Mouse (Mus musculus) heart, postnatal 0 days (tissue): ENCODE measurements around the gene Tanc1. TPM values are rescaled to one million over a fixed set of nuclear protein-coding genes. Genes with fewer than 3 reads are reported as not detected.
A peak's percentile ranks its signal among the peaks of the same experiment; 100 is the strongest.

Source experiments
- ATAC-seq: fragments of 200-750 bp; cut with Nextera tagmentation; 2 replicates; pipeline ENCODE4 v1.8.0; 2017; ENCODE audit warnings: low read depth, moderate number of reproducible peaks, moderate library complexity; ENCODE audit not compliant: insufficient read depth
- DNase-seq: peaks from one replicate; pipeline ENCODE4 v3.0.0-alpha.2; 2016; ENCODE audit warnings: low spot score
- H3K27ac ChIP-seq: fragments of 300-500 bp; sonication (generic); 2 replicates; pipeline ENCODE4 v1.5.1; 2014; ENCODE audit warnings: low read depth, mild to moderate bottlenecking
- H3K27me3 ChIP-seq: fragments of 300-500 bp; sonication (generic); 2 replicates; pipeline ENCODE4 v1.6.1; 2014; ENCODE audit warnings: low read length, mixed read lengths; ENCODE audit not compliant: control insufficient read depth, insufficient read depth
- H3K36me3 ChIP-seq: fragments of 300-500 bp; sonication (generic); replicated peaks from 2 replicates; pipeline ENCODE4 v1.6.1; 2014; ENCODE audit warnings: low read length, mixed read lengths; ENCODE audit not compliant: control insufficient read depth, insufficient read depth
- H3K4me1 ChIP-seq: fragments of 300-500 bp; sonication (generic); 2 replicates; pipeline ENCODE4 v1.6.1; 2014; ENCODE audit warnings: antibody characterized with exemption; ENCODE audit not compliant: control insufficient read depth, insufficient read depth
- H3K4me2 ChIP-seq: fragments of 300-500 bp; sonication (generic); 2 replicates; pipeline ENCODE4 v1.6.1; 2014; ENCODE audit warnings: low read depth, mild to moderate bottlenecking, low read length, moderate library complexity
- H3K4me3 ChIP-seq: fragments of 300-500 bp; sonication (generic); 2 replicates; pipeline ENCODE4 v1.5.1; 2014; ENCODE audit warnings: low read depth, low read length
- H3K9ac ChIP-seq: fragments of 300-500 bp; sonication (generic); replicated peaks from 2 replicates; pipeline ENCODE4 v1.6.1; 2014; ENCODE audit warnings: low read depth, low read length, mixed read lengths
- H3K9me3 ChIP-seq: fragments of 300-500 bp; sonication (generic); replicated peaks from 2 replicates; pipeline ENCODE4 v1.6.1; 2016; ENCODE audit warnings: low read length; ENCODE audit not compliant: control insufficient read depth
- CTCF ChIP-seq: IDR thresholded peaks from 2 replicates; pipeline ENCODE4 v1.5.1; 2016; ENCODE audit warnings: antibody characterized with exemption, control low read depth, low read depth
- EP300 ChIP-seq: IDR thresholded peaks from 2 replicates; pipeline ENCODE4 v1.6.1; 2016; ENCODE audit warnings: antibody characterized with exemption, low read depth
- WGBS: fragments of 180-500 bp; shearing (Covaris S2); extraction: QIAGEN DNeasy Blood & Tissue Kit; methylation state at CpG from one replicate; pipeline ENCODE4 v1.1.7; 2014; 5-methylcytosine and 5-hydroxymethylcytosine counted together
- polyA plus RNA-seq: library from polyadenylated mRNA; unstranded; fragments of >200 nt; fragmentation: Nextera tagmentation; extraction: Ambion mirVana; gene quantifications from 2 replicates; pipeline ENCODE4 v1.2.1, GENCODE M21; 2015
- total RNA-seq: library from RNA; depleted of rRNA; stranded (reverse); fragments of >200 nt; gene quantifications from 2 replicates; pipeline ENCODE4 v1.2.3, GENCODE M21; 2014; ENCODE audit warnings: low replicate concordance

The Tanc1 gene
- total and polyA plus RNA-seq, 2 experiments from 2014 or later = 12.3 to 21.9 TPM

GRCm38 (mm10) chr2:59737368-59737767 lies 125.5 kb downstream of the Tanc1 start:
- Histone ChIP-seq H3K9ac (no peak overlapping the region), H3K4me1 (peaks cover 13% of the 10 kb centered on the region; the same call in 1 of the 2 replicates), H3K36me3 (no peaks in the 10 kb centered on the region), H3K27me3 (no peaks in the 10 kb centered on the region), H3K4me3 (no peak overlapping the region), H3K9me3 (no peaks in the 10 kb centered on the region), H3K27ac (no peak overlapping the region), H3K4me2 (no peak overlapping the region)
- ATAC-seq = no peak
- 86% methylated on average over 6 of the region's 6 CpGs for WGBS
- no peak for DNase-seq
- TF ChIP-seq EP300 (no peak), CTCF (no peak)

- DNase-seq = no peak
- peak; percentile 59 for ATAC-seq
- no peaks in the 10 kb centered on the region for H3K36me3 ChIP-seq
- no peak overlapping the region for H3K4me2 ChIP-seq
- TF ChIP-seq EP300 = no peak
- no peak for TF ChIP-seq CTCF
- H3K4me3 ChIP-seq = no peak overlapping the region
- WGBS = 62% methylated on average over 5 of the region's 5 CpGs
- no peak overlapping the region for H3K9ac ChIP-seq
- peaks cover 13% of the 10 kb centered on the region; the same call in 1 of the 2 replicates for H3K4me1 ChIP-seq
- no peaks in the 10 kb centered on the region for H3K27me3 ChIP-seq
- H3K27ac ChIP-seq = 0 out of 2 replicates have a peak overlapping the region, but pooled peaks have one; percentile 18
- no peaks in the 10 kb centered on the region for H3K9me3 ChIP-seq
Measured at GRCm38 (mm10) chr2:59738356-59738755, 126.5 kb downstream of the Tanc1 start.

DNA sequence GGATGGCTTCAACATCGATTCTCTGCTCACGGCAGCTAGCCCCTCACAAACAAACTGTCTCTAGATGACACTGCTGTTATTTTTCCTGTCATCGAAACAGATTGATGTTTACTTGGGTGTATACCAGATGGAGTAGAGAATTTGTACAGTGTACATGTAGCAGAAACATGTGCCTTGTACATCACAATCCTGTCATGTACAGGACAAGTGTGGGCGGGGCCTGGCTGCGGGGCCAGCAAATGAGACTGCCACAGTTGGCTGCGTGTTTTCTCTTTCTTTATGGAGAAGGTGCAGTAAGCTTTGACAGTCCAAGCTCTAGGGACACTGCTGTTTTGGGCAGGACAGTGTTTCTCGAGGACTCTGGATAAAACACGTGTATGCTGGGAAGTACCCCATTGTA lies 127.2 kb downstream of the Tanc1 start:
- 83% methylated on average over 8 of the region's 8 CpGs for WGBS
- TF ChIP-seq CTCF (no peak), EP300 (no peak)
- ATAC-seq = no peak
- Histone ChIP-seq H3K4me1 (peaks cover 13% of the 10 kb centered on the region; the same call in 1 of the 2 replicates), H3K27me3 (no peaks in the 10 kb centered on the region), H3K9ac (no peak overlapping the region), H3K9me3 (no peaks in the 10 kb centered on the region), H3K4me3 (no peak overlapping the region), H3K4me2 (no peak overlapping the region), H3K36me3 (no peaks in the 10 kb centered on the region), H3K27ac (peak overlapping the region; percentile 18; the same call in 1 of the 2 replicates)
- no peak for DNase-seq

GRCm38 (mm10) chr2:59742500-59743116 lies 130.8 kb downstream of the Tanc1 start:
- no peak overlapping the region for H3K4me2 ChIP-seq
- H3K9me3 ChIP-seq = no peaks in the 10 kb centered on the region
- H3K4me3 ChIP-seq = no peak overlapping the region
- H3K27me3 ChIP-seq = no peaks in the 10 kb centered on the region
- H3K4me1 ChIP-seq = peaks cover 13% of the 10 kb centered on the region; the same call in 1 of the 2 replicates
- 61% methylated on average over 12 of the region's 12 CpGs for WGBS
- TF ChIP-seq CTCF (no peak), EP300 (no peak)
- DNase-seq = no peak
- no peak overlapping the region for H3K27ac ChIP-seq
- ATAC-seq = no peak
- no peak overlapping the region for H3K9ac ChIP-seq
- no peaks in the 10 kb centered on the region for H3K36me3 ChIP-seq

- ATAC-seq (no peak), DNase-seq (peak; percentile 72)
- no peak overlapping the region for H3K27ac ChIP-seq
- H3K9ac ChIP-seq = no peak overlapping the region
- H3K36me3 ChIP-seq = no peaks in the 10 kb centered on the region
- H3K9me3 ChIP-seq = no peaks in the 10 kb centered on the region
- no peak overlapping the region for H3K4me3 ChIP-seq
- H3K4me1 ChIP-seq = 0 out of 2 replicates have a peak, but pooled peaks cover 5% of the 10 kb centered on the region
- no peaks in the 10 kb centered on the region for H3K27me3 ChIP-seq
- TF ChIP-seq EP300 = no peak
- TF ChIP-seq CTCF = peak; percentile 87
- H3K4me2 ChIP-seq = no peak overlapping the region
- WGBS = 38% methylated on average over 6 of the region's 6 CpGs
Measured at GRCm38 (mm10) chr2:59745428-59745827, 133.6 kb downstream of the Tanc1 start.

- Histone ChIP-seq H3K4me1 (0 out of 2 replicates have a peak, but pooled peaks cover 5% of the 10 kb centered on the region), H3K9me3 (no peaks in the 10 kb centered on the region), H3K4me2 (no peak overlapping the region), H3K36me3 (no peaks in the 10 kb centered on the region), H3K27ac (no peak overlapping the region), H3K4me3 (no peak overlapping the region), H3K27me3 (no peaks in the 10 kb centered on the region), H3K9ac (no peak overlapping the region)
- no peak for TF ChIP-seq EP300
- no peak for TF ChIP-seq CTCF
- ATAC-seq (no peak; the same call in 1 of the 2 replicates), DNase-seq (no peak)
- WGBS = 60% methylated on average over 9 of the region's 9 CpGs
Measured at GRCm38 (mm10) chr2:59746070-59746469, 134.2 kb downstream of the Tanc1 start.
